Mouse (Mus musculus) lung, adult 2 months (tissue): ENCODE measurements at regions not wholly inside any gene's neighbourhood (a gene's known extent, or its start where the extent isn't known, plus 50 kb on each side); places are given as distances from the start of the nearest gene placed in this dataset.

ENCODE experiments used
- CTCF ChIP-seq: fragments of 200-500 bp; IDR thresholded peaks from 2 replicates; pipeline ENCODE4 v1.5.1; 2011; ENCODE audit warnings: mild to moderate bottlenecking, low read length, control low read depth; ENCODE audit not compliant: insufficient read depth
- POLR2A ChIP-seq: fragments of 200-500 bp; IDR thresholded peaks from 2 replicates; pipeline ENCODE4 v1.6.1; 2011; ENCODE audit warnings: low read depth, mild to moderate bottlenecking, control low read depth, low read length, borderline replicate concordance; ENCODE audit errors: extremely low read depth

DNA sequence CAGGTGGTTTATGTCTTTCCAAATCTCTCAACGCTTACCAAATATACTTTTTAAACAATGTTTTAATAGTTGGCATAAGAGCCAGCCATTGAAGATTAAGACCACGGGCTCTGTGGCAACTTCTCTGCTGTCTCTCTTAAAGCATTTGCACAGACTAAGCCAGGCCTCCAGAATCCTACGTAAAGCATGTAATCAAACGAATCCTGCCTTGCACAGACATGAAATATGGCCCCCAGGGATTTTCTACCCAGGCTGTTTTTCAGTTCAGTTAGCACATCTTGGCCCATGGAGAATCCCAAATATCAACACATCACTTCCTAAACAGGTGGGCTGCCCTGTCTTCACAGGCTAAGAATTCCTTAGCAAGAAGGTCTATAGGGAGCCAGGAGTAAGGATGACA, 108.9 kb upstream of the Map1b start:
- TF ChIP-seq POLR2A (no peak), CTCF (no peak)
